Mouse (Mus musculus) C2C12 (cell line): ENCODE data around the gene Anks1. TPM values are rescaled to one million over a fixed set of nuclear protein-coding genes. Genes with fewer than 3 reads are reported as not detected.

Source experiments
- H3K27me3 ChIP-seq: one replicate; pipeline ENCODE4 v1.6.1; 2011; ENCODE audit not compliant: control insufficient read depth, insufficient read depth, insufficient read length
- H3K36me3 ChIP-seq: one replicate; pipeline ENCODE4 v1.6.1; 2011; ENCODE audit not compliant: control insufficient read depth, insufficient read depth
- H3K4me3 ChIP-seq: one replicate; pipeline ENCODE4 v1.5.1; 2011; ENCODE audit warnings: mild to moderate bottlenecking, control low read depth; ENCODE audit not compliant: poor library complexity, insufficient read depth, severe bottlenecking
- H3K79me2 ChIP-seq: one replicate; pipeline ENCODE4 v1.6.1; 2011; ENCODE audit not compliant: control insufficient read depth, insufficient read depth
- H3K79me3 ChIP-seq: one replicate; pipeline ENCODE4 v1.6.1; 2011; ENCODE audit warnings: low read depth, control low read depth
- H3ac ChIP-seq: one replicate; pipeline ENCODE3; 2011; ENCODE audit warnings: low read depth; ENCODE audit not compliant: control insufficient read depth, insufficient read length
- CEBPB ChIP-seq: IDR thresholded peaks from one replicate; pipeline ENCODE4 v1.6.1; 2011; ENCODE audit warnings: low read depth, mild to moderate bottlenecking, control low read depth, moderate library complexity
- CTCF ChIP-seq: IDR thresholded peaks from one replicate; pipeline ENCODE4 v1.5.1; 2011; ENCODE audit not compliant: control insufficient read depth, insufficient read depth, insufficient read length
- FOSL1 ChIP-seq: IDR thresholded peaks from one replicate; pipeline ENCODE4 v1.8.0; 2011; ENCODE audit warnings: mild to moderate bottlenecking, low read length; ENCODE audit not compliant: poor library complexity, insufficient read depth, severe bottlenecking
- MAX ChIP-seq: IDR thresholded peaks from one replicate; pipeline ENCODE4 v1.6.1; 2011; ENCODE audit warnings: mild to moderate bottlenecking, control low read depth
- MYOD1 ChIP-seq: IDR thresholded peaks from one replicate; pipeline ENCODE4 v1.6.1; 2011; ENCODE audit warnings: low read depth; ENCODE audit not compliant: control insufficient read depth, insufficient read length
- MYOG ChIP-seq: IDR thresholded peaks from one replicate; pipeline ENCODE4 v1.6.1; 2011; ENCODE audit not compliant: control insufficient read depth, insufficient read length; ENCODE audit errors: extremely low read depth
- USF1 ChIP-seq: IDR thresholded peaks from one replicate; pipeline ENCODE4 v1.6.1; 2011; ENCODE audit warnings: low read depth, mild to moderate bottlenecking, control low read depth, moderate library complexity
- polyA plus RNA-seq: library from polyadenylated mRNA; unstranded; fragments of >200 nt; fragmentation: generic; extraction: Trizol; gene quantifications from one replicate; pipeline ENCODE4 v1.2.1, GENCODE M21; 2012; ENCODE audit warnings: missing spikeins

Gene Anks1
- polyA plus RNA-seq, 1 experiment = 8.5 TPM

GRCm38 (mm10) chr17:28100669-28101068, 191.6 kb downstream of the Anks1 start:
- Histone ChIP-seq H3K27me3 (peaks cover 12% of the 10 kb centered on the region), H3K36me3 (no peaks in the 10 kb centered on the region), H3K4me3 (no peak overlapping the region), H3K79me3 (no peaks in the 10 kb centered on the region), H3ac (no peak overlapping the region), H3K79me2 (no peaks in the 10 kb centered on the region)
- TF ChIP-seq MYOG (no peak), MAX (no peak), FOSL1 (no peak), USF1 (no peak), CTCF (no peak), CEBPB (no peak), MYOD1 (no peak)

GRCm38 (mm10) chr17:28101284-28101887, 192.3 kb downstream of the Anks1 start:
- Histone ChIP-seq H3K79me2 (no peaks in the 10 kb centered on the region), H3K79me3 (no peaks in the 10 kb centered on the region), H3ac (no peak overlapping the region), H3K27me3 (peaks cover 12% of the 10 kb centered on the region), H3K36me3 (no peaks in the 10 kb centered on the region), H3K4me3 (no peak overlapping the region)
- TF ChIP-seq CEBPB (no peak), MYOG (no peak), FOSL1 (no peak), MAX (no peak)

DNA sequence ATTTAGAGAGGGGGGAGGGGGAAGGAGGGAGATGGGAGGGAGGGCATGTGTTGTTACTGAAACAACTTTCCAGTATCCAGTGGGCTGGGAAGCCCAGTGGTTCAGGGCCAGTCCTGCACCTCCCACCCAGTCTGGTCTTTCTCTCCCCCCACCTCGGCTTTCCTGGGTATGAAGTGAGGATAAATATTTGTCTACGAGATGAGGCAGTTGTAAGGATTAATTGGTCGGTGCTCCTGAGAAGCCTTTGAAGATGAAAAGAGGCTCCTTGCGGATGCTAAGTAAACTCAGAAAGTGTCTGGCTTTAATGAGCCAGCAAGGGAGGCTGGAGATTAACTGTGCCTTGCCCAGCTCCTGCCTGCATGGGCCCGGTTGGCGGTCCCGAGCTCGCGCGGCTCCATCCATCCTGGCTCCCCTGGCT, 192.8 kb downstream of the Anks1 start:
- H3K79me3 ChIP-seq = no peaks in the 10 kb centered on the region
- H3K36me3 ChIP-seq = no peaks in the 10 kb centered on the region
- TF ChIP-seq CTCF = no peak
- no peak for TF ChIP-seq USF1
- TF ChIP-seq MYOD1 = no peak
- no peak for TF ChIP-seq MYOG
- TF ChIP-seq FOSL1 = no peak
- no peak for TF ChIP-seq CEBPB
- no peak for TF ChIP-seq MAX
- no peak overlapping the region for H3ac ChIP-seq
- H3K79me2 ChIP-seq = no peaks in the 10 kb centered on the region
- H3K27me3 ChIP-seq = peaks cover 12% of the 10 kb centered on the region
- H3K4me3 ChIP-seq = no peak overlapping the region

- Histone ChIP-seq H3K36me3 (no peaks in the 10 kb centered on the region), H3K79me2 (no peaks in the 10 kb centered on the region), H3K79me3 (no peaks in the 10 kb centered on the region), H3ac (no peak overlapping the region), H3K4me3 (no peak overlapping the region), H3K27me3 (peaks cover 18% of the 10 kb centered on the region)
- TF ChIP-seq CEBPB (no peak), MAX (no peak), USF1 (no peak), MYOG (no peak), MYOD1 (no peak), FOSL1 (no peak), CTCF (no peak)
These were observed 195.3 kb downstream of the Anks1 start for GRCm38 (mm10) chr17:28104416-28104815.

DNA sequence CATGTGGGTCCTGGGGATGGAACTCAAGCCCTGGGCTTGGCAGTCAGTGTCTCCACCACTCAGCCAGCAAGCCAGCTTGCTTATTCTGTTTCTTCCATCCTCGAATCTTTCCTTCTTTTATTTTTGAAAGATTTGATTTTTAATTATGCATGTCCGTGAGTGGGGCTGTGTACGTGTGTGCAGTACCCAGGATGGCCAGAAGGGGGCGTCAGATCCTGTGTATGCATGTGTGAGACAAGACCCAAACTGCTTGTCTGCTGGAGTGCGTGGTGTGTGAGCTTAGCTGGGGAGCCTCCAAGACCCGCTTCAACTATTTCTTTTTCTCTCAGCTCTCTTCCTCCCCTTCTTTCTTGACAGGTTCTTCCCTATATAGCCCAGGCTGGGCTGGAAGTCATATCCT, 197.2 kb downstream of the Anks1 start:
- H3K4me3 ChIP-seq = no peak overlapping the region
- H3K79me3 ChIP-seq = no peaks in the 10 kb centered on the region
- no peak overlapping the region for H3ac ChIP-seq
- no peaks in the 10 kb centered on the region for H3K36me3 ChIP-seq
- no peaks in the 10 kb centered on the region for H3K79me2 ChIP-seq
- H3K27me3 ChIP-seq = peaks cover 18% of the 10 kb centered on the region
- no peak for TF ChIP-seq MAX
- TF ChIP-seq FOSL1 = no peak
- no peak for TF ChIP-seq MYOD1
- TF ChIP-seq CEBPB = no peak
- TF ChIP-seq USF1 = no peak
- TF ChIP-seq MYOG = no peak

- no peaks in the 10 kb centered on the region for H3K79me2 ChIP-seq
- H3ac ChIP-seq = no peak overlapping the region
- no peaks in the 10 kb centered on the region for H3K79me3 ChIP-seq
- H3K4me3 ChIP-seq = no peak overlapping the region
- no peaks in the 10 kb centered on the region for H3K36me3 ChIP-seq
- H3K27me3 ChIP-seq = peaks cover 18% of the 10 kb centered on the region
- TF ChIP-seq MAX (no peak), FOSL1 (no peak), CTCF (no peak), MYOG (no peak), CEBPB (no peak), MYOD1 (no peak), USF1 (no peak)
These were observed 198.2 kb downstream of the Anks1 start for GRCm38 (mm10) chr17:28107275-28107674.
